Mouse (Mus musculus) erythroblast, embryonic 14.5 days (primary cell): ENCODE data around the gene Thbs4.

ENCODE experiments used
- GATA1 ChIP-seq: IDR thresholded peaks from 2 replicates; pipeline ENCODE4 v1.6.1; 2012; ENCODE audit warnings: low read length, inconsistent platforms, mixed read lengths
- TAL1 ChIP-seq: IDR thresholded peaks from 3 replicates; pipeline ENCODE4 v1.6.1; 2012; ENCODE audit warnings: low read length, inconsistent platforms, mixed read lengths

DNA sequence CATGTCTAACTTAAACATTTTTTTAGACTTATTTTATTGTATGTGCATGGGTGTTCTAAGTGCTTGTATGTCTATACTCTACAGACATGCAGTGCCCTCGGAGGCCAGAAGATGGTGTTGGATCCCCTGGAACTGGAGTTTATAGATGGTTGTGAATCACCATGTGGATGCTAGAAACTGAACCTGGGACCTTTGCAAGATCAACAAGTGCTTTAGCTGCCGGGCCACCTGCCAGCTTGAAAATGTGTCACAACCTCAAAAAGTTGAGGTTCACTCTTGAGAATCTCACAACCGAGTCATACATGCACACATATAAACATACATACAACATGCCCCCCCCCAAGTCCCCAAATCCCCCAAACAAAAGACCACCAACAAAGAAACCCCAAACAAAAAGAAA, 54.8 kb downstream of the Thbs4 start:
- no peak for TF ChIP-seq TAL1
- no peak for TF ChIP-seq GATA1
